Mouse (Mus musculus) gastrocnemius, postnatal 4 days (tissue): ENCODE measurements around the gene Gnpat. TPM values are rescaled to one million over a fixed set of nuclear protein-coding genes. Genes with fewer than 3 reads are reported as not detected.
"Not testable (repeated sequence)": the region's sequence is repeated elsewhere in the genome, so short reads cannot be mapped to it uniquely, and the experiment has no call there.

ENCODE experiments used
- DNase-seq, 2 experiments: peaks; one replicate each; pipeline ENCODE4 v3.0.0; 2021 to 2022; ENCODE audit warnings: low spot score in 2 of 2, mixed read lengths in 2 of 2
- total RNA-seq, 2 experiments: library from RNA; stranded (reverse); gene quantifications; 2 replicates each; pipeline ENCODE4 v1.2.3; 2021

Gnpat gene
- total RNA-seq, 2 experiments from 2014 or later: 108 to 109 TPM

DNA sequence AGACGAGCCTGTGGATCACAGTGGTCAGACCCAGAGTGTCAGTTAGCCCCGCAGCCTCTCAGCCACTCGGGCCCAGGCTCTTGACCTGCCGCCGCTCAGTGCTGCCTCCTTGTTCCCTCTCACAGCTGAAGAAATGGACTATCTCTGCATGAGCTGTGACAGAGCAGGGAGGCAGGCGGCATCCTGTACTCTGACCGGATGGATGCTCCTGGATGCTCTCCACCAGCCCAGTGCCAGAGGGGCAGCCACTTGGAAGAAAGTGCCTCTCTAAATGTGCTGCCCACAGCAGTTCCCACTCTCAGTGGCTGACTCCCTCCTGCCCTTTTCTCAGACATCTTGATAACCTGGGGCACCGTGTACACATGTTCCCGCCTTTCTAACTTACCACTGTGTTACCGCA lies 21.1 kb upstream of the Gnpat start:
- DNase-seq: no peak

DNA sequence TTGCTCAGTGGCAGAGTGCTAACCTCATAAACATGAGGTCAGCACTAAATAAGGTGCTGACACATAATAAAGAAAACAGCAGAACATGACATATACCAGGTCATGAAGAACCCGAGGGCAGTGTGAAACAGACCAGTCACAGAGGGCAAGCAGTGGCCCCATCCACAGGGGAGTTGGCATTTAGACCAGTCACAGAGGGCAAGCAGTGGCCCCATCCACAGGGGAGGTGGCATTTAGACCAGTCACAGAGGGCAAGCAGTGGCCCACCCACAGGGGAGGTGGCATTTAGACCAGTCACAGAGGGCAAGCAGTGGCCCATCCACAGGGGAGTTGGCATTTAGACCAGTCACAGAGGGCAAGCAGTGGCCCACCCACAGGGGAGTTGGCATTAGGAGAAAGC lies 19.9 kb upstream of the Gnpat start:
- DNase-seq: not testable (repeated sequence)

DNA sequence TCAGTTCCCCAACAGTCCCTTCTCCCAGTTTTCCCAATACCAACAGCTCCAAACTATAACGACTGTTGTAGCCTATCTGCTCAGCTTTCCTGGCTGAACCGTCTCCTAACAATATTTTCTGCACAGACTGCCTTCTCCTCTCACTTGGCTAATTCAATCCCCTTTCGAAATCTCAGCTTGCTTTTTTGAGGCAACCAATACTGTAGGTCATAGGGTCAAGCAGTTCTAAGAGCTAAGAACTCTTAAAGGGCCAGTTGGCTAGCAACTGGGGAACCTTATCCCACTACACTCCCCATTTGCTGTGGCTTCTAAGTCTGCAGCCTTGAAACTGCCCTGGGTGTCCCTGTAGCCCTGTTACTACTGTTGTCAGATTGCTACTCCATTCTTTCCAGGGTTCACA lies 17.7 kb upstream of the Gnpat start:
- no peak for DNase-seq

DNA sequence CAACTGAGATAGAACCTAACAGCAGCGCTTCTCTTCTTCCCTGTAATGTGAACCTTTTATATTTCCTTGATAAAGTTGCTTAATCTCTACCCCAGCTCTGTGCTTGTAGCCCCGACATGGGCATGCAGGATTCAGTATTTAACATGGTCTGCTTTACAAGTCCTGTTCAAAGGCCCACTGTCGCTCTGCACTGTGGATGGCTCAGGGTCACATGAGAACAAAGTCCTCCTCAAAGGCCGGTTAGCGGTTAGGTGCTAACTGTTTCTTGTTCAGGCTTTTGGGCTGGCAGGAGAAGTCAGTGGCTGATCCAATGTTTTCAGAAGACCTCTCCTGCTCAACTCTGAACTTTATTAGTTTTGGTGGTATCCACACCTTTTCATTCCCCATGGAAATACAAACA lies 17.3 kb upstream of the Gnpat start:
- DNase-seq: no peak

DNA sequence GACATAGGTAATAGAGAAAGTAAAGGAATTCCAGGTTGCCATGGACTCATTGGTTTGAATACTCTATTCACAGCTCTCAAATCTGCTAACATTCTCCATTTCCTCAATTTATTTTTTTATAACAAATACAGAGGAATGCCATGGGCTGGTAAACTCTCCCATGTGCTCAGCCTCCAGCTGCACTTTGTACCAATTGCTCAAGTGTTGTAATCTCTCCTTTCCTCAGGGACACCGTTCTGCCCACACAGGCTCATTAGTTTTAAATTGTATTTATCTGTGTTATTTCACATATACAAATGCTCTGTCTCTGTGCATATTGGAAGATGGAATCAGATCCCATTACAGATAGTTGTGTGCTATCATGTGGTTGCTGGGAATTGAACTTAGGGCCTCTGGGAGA lies 9.3 kb upstream of the Gnpat start:
- no peak for DNase-seq

DNA sequence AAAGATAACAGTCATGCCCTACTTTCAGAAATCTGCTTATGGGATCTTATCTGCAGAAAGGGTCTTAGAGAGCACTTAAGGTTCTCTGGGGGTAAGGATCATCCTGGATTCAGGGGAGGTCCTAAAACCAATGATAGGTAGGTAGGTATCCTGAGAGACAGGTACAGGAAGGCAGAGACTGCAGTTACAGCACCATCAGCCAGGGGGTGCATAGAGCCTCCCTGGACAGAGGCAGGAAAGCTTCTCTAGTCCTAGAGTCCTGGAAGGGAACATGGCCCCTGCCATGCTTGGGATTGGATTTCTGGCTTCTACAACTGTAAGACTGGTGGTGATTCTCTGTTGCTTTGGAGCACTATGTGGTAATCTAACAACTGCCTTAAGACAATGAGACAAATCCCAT lies 3.4 kb upstream of the Gnpat start:
- DNase-seq: no peak

DNA sequence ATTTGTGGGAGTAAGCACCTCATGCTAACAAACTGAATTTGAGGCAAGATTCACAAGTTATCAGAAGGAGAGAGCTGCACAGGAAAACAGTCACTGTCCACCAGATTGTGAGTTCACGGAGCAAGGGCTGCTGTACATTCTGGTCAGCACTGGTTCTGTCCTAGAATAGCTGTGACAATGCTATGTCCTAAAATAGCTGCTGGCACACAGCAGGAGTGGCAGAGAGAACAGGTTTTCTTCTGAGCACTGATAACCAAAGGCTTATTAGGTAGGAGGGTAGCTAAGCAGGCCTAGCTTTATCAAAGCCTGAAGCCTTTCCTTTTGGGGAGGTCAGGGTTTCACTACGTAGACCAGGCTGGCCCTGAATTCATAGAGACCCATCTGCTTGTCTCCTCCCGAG lies 2.6 kb upstream of the Gnpat start:
- DNase-seq: no peak

DNA sequence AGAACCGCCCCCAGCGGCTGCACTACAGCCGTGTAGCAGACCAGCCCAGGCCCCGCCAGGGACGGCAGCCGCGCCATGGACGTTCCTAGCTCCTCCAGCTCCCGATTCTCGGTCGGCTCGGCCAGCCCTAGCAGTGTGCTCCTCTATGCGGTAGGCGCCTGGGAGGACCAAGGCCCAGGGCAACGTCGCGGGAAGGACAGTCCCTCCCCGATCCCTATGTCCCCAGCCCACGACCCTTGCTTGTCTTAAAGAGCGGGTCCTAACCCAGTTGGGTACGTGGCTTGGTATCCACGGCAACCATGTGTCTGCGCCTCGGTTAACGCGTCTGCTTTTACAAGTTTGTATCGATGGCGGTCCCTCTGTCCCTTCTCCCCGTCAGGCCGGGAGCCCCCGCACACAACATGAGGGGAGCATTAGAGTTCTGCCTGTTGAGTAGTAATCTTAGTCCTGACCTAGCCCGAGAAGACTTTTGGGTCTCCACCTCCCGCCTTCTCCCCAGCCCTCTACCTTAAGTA lies 387 bp downstream of the Gnpat start:
- no peak for DNase-seq

DNA sequence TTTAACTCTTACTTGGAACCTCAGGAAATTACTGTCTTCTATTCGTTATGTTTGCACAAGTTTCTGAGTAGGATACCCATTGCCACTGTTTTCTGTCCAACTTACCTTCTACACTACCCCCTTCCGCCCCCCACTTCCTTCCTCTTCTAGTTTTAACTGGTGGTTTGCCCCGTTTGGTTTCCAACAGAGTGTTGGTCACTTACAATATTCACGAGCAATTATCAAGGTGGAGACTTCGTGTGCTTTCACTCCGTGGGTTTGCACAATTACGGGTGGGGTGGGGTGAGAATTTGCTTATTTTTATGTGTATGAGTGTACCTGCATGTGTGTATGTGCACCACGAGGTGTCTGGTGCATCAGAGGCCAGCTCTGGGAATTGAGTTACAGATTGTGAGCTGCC lies 896 bp downstream of the Gnpat start:
- no peak for DNase-seq

DNA sequence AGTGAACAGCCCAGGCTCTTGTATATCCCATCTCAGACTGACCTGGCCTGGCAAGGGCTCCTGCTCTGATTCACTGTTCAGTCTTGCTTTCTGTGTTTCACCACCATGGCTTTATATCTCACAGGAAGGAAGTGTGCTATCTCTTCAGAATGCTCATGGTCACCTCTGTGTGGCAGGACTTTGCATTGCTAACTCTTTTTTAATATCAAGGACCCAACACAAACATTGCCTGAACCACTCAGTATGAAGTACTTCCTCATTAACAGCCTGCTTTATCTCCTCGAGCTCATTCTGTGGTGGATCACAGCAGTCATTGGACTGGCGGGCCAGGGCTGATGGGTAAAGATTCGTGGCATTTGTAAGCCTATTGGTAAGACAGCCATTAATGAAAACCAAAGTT lies 3.8 kb downstream of the Gnpat start:
- DNase-seq: no peak

DNA sequence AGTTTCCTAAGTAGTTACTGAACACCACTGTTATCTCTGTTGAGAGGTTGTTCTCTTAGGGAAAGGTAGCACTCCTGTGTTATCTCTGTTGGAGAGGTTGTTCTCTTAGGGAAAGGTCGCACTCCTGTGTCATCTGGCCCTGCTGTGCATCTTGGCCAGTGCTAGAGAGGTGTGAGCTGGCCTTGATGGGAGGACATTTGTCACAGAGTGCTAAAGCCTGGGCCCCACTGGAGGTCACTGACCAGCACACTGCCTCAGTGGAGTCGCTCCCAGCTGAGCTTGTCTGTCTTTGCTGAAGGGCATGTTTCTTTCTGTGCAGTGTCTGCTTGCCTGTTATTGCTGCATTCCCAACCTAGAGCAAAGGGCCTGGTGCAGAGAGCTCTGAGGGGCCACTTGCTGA lies 4.3 kb downstream of the Gnpat start:
- no peak for DNase-seq

DNA sequence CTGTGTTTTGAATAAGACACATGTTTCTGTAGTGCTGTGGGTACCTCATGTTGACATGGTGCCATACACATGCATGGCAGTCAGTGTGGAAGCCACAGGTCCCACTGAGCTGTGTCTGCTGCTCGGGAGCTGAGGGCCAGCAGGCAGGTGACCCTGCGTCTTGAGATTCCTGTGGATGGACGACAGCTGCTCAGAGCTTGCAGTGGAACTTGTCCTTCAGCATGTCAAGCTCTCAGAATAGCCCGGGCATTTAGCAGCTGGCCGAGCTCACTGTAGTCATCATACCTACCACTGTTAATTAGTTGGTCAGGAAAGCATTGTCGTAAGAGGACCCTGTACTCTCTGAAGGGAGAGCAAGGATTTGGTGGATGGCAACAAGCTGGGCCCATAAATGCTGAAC lies 6.9 kb downstream of the Gnpat start:
- no peak for DNase-seq

DNA sequence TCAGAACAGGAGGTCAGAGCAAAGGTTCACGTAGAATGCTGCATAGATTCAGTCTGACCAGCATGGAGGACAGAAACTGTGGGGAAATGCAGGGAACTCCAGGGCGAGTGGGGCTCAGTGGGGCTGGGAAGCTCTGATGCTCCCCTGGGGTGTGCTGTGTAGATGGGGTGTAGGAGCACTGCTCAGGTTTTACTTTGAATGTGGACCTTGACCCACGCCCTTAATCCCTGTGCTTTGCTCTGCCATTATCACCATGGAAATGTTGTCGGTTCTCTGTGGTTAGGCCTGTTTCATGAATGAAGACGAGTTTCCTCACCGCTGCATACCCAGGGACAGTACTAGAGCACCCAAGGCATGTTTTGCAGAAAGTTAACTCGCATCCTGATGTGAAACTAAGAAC lies 8.6 kb downstream of the Gnpat start:
- no peak for DNase-seq

DNA sequence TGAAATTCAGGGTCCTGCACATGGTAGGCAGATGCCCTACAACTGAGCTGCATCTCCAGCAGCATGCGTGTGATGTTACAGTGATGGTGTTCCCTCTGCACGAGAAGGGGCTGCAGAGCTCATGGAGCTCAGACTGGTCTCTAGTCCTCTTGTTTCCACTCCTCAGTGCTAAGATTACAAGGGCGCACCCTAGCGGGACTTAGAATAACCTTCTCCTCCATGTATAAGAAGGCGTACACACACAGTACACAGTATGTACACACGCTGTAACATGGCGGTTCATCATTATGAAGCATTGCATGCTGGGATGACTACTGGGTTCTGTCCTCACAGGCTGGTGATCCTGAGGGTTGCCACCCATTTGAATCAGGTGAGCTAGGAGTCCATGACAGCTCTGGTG lies 9.2 kb downstream of the Gnpat start:
- no peak for DNase-seq

DNA sequence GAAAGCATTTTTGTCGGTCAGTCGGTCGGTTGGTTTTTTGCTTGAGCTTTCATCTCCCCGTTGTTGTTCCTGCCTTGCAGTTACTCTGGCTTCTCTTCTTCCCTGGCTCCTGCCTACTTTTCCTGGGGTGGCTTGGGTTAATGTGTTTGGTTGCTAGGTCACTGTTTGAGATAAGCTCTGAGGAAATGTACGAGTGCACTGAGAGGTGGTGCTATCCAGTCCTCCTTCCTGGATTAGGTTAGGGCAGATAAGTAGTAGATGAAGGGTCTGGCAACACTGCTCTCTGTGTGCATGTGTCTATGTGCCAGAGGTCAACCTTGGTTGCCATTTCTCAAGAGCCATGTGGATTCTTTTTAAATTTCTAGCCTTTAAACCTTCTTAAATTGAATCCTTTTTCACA lies 9.9 kb downstream of the Gnpat start:
- no peak for DNase-seq

DNA sequence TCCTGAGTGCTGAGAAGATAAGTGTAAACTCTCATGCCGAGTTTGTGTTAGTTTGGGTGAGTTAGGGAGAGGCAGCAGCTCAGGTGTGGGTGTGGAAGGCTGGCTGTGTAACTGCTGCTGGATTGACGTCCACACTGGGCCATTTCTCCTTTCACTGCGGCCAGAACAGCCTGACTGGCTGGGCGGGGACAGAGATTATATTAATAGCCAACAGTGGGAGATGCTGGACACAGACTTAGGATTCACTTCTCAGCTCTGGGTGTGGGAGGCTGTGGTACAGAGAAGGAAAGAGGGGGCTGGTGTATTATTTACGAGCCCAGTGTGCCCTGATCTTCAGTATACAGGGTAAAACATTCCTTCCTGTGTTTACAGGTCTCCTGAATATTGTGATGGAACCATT lies 15.3 kb downstream of the Gnpat start:
- no peak for DNase-seq

DNA sequence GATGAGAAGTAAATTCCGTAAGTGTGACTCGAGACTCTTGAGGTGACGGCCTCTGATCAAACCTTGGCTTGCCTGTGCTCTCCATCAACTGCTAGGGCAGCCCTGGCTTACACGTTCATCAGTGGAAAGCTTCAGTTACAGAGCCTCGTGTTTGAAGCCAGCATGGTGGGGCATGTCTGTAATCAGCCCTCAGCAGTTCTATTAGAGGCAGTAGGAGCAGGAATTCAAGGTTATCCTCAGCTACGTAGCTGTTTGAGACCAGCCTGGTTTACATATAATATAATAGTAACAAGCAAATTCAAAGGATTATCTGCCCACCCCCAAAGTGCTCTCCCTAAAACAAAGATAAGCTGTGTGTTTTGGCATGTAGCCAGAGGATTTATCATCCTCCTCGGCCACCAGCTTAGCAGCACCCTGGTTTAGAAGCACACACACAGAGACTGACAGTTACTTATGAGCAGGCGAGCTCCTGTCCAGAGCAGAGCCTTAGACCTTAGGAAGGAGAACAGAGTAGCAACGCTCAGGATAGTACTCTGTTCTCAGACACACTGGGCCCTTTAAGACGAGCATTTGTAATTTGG lies 16.2 kb downstream of the Gnpat start:
- DNase-seq: no peak

DNA sequence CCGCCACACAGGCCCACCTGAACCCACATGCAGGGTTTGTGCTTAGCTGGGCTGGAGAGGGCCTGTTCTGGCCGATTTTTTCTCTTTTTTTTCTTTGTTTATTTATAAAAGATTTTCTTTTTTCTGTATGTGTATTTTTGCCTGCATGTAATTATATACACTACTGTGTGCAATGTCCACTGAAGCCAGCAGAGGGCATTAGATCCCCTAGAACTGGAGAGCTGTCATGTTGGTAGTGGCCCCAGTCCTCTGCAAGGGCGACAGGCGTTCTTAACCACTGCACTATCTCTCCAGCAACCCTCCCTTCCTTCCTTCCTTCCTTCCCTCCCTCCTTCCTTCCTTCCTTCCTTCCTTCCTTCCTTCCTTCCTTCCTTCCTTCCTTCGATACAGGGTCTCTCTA lies 25.6 kb downstream of the Gnpat start:
- DNase-seq: no peak

DNA sequence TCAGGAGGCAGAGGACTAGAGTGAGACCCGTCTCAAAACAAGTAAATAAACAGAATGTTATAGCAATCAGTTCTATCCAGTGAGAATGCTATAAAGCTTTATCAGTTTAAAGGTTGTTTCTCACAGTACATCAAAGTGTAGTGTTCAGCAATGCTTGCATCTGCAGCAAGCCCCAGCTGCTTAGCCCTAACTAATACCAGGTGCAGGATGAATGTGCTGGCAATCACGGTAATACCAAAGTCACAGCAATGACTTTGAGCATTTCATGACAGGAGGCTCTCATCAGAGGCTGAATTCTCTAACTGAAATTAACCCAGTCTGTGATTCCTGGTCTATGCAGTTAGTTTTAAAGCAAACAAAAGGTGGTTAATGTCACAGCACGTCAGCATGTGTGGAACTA lies 29.8 kb downstream of the Gnpat start:
- DNase-seq: no peak

DNA sequence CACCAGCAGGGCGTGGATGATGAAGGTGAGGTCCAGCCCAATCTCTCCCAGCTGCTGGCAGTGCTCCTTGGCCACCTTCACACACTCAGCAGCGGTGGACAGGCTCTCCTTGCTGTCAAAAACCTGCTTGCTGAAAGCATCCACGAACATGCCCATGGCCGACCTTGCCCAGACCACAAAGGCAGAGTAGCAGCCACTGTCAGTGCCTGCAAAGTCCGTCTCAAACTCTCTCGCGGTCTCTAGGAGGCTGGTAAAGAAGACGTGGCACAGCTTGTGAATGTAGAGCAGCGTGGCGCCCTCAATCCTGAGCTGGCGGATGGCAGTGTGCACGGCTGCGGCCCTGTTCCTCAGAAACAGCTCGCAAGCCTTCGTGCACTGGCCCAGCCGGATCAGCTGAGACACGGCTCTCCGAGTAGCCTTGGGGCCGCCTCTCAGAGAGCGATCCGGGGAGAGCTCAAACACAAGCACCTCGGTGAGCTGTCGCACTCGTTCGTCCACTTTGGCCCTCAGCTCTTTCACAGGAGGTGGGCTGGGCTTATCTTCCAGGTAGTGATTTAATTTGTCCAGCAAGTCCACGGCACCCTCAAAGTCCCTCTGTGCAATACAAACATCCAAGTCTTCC lies 33.3 kb downstream of the Gnpat start:
- DNase-seq: no peak

DNA sequence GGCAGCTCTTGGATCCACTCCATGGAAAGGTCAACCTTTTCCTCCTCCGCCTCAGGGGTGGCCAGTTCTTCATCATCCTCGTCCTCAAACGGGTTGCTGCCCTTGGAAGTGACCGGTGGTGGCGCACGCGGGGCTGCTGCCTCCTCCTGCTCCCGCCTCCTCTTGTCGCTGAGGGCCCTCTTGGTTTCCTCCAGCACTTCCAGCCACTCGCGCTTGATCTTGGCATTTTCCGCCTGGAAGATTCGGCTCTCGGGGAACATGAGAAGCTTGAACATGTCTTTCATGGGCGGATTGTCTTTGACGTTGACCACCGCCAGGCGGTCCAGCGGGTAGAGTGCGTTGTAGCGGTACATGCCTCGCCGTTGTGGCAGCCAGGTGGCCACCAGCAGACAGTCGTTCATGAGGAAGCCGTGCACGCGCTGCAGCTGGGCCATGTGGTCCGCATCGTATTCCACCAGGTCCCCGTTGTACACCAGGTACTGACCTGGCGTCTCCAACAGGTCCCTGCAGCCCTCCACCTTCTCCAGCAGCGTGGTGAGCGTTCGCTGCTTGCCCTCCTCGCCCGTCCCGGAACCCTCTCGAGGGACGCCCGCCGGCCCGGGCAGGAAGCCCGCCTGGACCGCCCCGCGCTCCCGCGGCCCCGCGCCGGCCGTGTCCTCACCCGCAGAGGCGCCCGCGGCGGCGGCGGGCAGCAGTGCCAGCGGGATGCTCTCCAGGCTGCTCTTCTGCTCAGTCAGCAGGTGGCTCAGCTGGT lies 34.0 kb downstream of the Gnpat start:
- DNase-seq: peak; percentile 69 to 82

DNA sequence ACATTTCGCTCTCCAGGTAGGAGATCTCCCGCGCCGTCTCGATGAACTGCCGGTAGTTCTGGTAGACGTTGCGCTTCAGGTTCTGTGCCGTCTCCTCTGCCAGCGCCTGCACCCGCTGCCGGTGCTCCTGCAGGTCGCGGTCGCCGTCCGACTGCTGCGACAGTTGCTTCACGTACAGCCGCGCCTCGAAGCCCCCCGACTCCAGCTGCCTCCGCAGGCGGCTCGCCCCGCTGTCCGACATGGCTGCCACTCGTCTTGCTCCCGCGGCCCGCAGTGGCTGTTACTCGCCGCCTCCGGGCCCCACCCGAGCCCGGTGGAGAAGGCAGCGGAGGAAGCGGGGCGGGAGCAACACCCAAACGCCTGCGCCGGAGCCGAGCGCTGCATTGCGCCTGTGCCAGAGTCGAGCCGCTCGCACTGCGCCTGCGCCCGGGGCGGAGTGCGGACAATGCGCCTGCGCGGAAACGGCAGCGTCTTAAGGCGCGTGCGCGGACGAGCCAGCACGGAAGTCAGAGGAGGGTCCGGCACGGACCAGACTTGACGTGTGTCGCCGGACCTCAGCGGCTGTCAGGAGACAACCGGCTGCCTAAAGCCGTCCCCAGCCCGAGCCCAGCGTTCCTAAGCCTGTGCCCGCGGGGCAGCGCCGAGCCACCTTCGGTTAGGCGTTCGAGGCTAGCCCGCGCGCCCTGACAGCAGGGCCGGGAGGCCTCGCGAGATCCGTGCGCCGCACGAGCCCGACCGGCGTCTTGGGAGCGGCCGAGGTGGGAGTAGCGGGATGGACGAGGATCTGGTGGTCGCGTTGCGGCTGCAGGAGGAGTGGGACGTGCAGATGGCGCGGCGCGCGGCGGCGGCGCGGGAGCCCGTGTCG lies 34.8 kb downstream of the Gnpat start, which contains the start of the genes Exoc8 and Sprtn:
Exoc8 (minus strand) TSS at position 320 of the 865 bp plus-strand sequence.
Sprtn (plus strand) TSS at position 501 of the 865 bp plus-strand sequence.
- peak; percentile 97 to 98 for DNase-seq
